Mouse (Mus musculus): ENCODE measurements around the gene Gm6710. TPM values are rescaled to one million over a fixed set of nuclear protein-coding genes. Genes with fewer than 3 reads are reported as not detected.

Gene Gm6710
- 0.37 TPM in 1 of 2 replicates, not detected in the other for polyA plus RNA-seq (2012; rRNA removed; ENCODE audit: low replicate concordance)

DNA sequence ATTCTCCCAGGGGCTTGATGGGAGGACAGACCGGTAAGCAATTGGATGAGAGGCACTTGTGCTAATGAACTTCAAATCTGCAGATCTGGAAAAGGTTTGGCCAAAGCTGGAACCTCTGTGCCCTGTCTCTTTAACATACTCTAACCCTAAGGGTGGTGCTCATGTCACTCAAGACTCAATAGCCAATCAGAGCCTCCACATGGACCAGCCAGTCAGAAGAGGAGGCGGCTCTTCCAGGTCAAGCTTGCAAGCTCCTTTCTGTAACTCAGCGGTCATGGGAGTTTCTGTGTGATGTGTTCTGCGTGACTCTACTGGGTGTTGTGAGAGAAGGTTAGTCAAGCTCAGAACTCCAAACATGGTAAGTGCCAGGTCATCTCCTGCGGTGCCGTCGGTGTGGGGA, at the start of gene Gm6710:
Gene Gm6710 (plus strand): TSS at position 196 of the 400 bp plus-strand sequence.

Other genes starting within 250 kb of the Gm6710 start
- gene Gm11007, start 225.2 kb upstream of the Gm6710 start, polyA plus RNA-seq (2012; rRNA removed; ENCODE audit: low replicate concordance): not detected in 2 replicates
- gene Zfp969, start 165.6 kb upstream of the Gm6710 start, polyA plus RNA-seq (2012; rRNA removed; ENCODE audit: low replicate concordance): 0.91 TPM in 1 of 2 replicates, not detected in the other
- not detected in 2 replicates for gene Gm2007, start 127.7 kb upstream of the Gm6710 start, polyA plus RNA-seq (2012; rRNA removed; ENCODE audit: low replicate concordance)
- not detected in 2 replicates for gene Gm14288, start 68.1 kb upstream of the Gm6710 start, polyA plus RNA-seq (2012; rRNA removed; ENCODE audit: low replicate concordance)
- not detected in 2 replicates for gene Zfp966, start 61.9 kb downstream of the Gm6710 start, polyA plus RNA-seq (2012; rRNA removed; ENCODE audit: low replicate concordance)
- not detected in 2 replicates for gene Gm2026, start 96.1 kb downstream of the Gm6710 start, polyA plus RNA-seq (2012; rRNA removed; ENCODE audit: low replicate concordance)